Mouse (Mus musculus): ENCODE data around the gene 2310061N02Rik. TPM values are rescaled to one million over a fixed set of nuclear protein-coding genes. Genes with fewer than 3 reads are reported as not detected.

The 2310061N02Rik gene
- total and polyA plus RNA-seq, 3 experiments = not detected

DNA sequence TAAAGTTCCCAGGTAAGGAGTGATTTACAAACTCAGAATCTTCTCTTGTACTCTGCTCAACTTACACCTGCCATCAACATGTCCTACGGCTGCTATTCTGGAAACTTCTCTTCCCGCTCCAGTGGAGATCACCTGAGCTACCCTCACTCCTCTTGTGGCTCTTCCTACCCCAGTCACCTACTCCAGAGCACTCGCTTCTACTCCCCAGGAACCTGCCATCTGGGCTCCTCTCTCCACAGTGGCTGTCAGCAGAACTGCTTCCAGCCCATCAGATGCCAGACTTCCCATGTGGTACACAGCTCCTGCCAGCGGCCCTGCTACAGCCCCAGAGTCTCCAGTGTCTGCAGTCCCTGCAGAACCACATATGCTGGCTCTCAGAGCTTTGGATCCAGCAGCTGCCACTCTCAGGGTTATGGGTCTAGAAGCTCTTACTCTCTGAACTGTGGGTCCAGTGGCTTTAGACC is 21.1 kb upstream of the 2310061N02Rik start, which contains the start of gene Krtap13-1:
Gene Krtap13-1 (plus strand): TSS at position 51 of the 464 bp plus-strand sequence.
- Histone ChIP-seq H3K4me1 (ENCODE audit: control insufficient read depth in 1 of 2, insufficient read depth in 2 of 2, low read length in 2 of 2) (no peaks in the 10 kb centered on the region), H3K9ac (ENCODE audit: control insufficient read depth, low read depth, low read length, poor library complexity, severe bottlenecking) (no peak within 1 kb of the TSS), H3K27ac (ENCODE audit: control insufficient read depth, low read depth, low read length) (no peak within 1 kb of the TSS), H3K9me3 (replicated peaks; ENCODE audit: insufficient read depth, low read length) (no peaks in the 10 kb centered on the region), H3K36me3 (ENCODE audit: control insufficient read depth in 1 of 2, insufficient read depth in 2 of 2, low read length in 2 of 2) (no peaks in the 10 kb centered on the region), H3K27me3 (ENCODE audit: control insufficient read depth in 1 of 2, insufficient read depth in 2 of 2, low read length in 2 of 2) (no peaks in the 10 kb centered on the region), H3K4me3 (ENCODE audit: control insufficient read depth in 1 of 2, insufficient read depth in 1 of 2, low read depth in 2 of 2, low read length in 2 of 2) (no peak within 1 kb of the TSS), H3K79me2 (ENCODE audit: control insufficient read depth, insufficient read depth, low read length, poor library complexity) (no peaks in the 10 kb centered on the region)
- no peak for DNase-seq (ENCODE audit: low read depth, low spot score)
- TF ChIP-seq ZNF384 (IDR thresholded peaks at IDR 0.05; ENCODE audit: low read depth, low read length) = no peak
- TF ChIP-seq NELFE (IDR thresholded peaks at IDR 0.05; ENCODE audit: low read depth, low read length) = no peak
- TF ChIP-seq MXI1 (IDR thresholded peaks at IDR 0.05; ENCODE audit: low read depth, low read length) = no peak
- no peak for TF ChIP-seq NRF1 (IDR thresholded peaks at IDR 0.05; ENCODE audit: insufficient read depth, low read depth, low read length, poor library complexity, severe bottlenecking)

DNA sequence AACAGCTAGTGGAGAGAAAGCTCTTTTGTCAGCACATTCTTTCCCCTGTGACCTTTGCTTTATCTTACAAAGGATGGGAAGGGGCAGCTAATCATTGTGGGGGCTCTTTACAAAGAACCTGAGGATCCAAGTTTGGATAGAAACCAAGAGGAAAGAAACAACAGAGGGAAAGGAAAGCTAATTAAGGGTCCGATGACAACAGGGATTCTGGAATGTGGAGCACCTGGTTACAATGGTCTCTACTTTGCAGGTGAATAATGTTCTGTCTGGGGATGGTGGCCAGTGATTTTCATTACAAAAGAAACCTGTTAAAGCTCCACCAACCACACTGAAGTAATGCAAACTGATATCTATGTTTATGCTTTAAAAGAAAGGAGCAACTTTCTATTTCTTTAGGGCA is 12.3 kb upstream of the 2310061N02Rik start:
- Histone ChIP-seq H3K9me3 (replicated peaks; ENCODE audit: insufficient read depth, low read length) (no peaks in the 10 kb centered on the region), H3K27me3 (ENCODE audit: control insufficient read depth in 1 of 2, insufficient read depth in 2 of 2, low read length in 2 of 2) (no peaks in the 10 kb centered on the region), H3K36me3 (ENCODE audit: control insufficient read depth in 1 of 2, insufficient read depth in 2 of 2, low read length in 2 of 2) (no peaks in the 10 kb centered on the region), H3K4me1 (ENCODE audit: control insufficient read depth in 1 of 2, insufficient read depth in 2 of 2, low read length in 2 of 2) (no peaks in the 10 kb centered on the region), H3K27ac (ENCODE audit: control insufficient read depth, low read depth, low read length) (no peak overlapping the region), H3K79me2 (ENCODE audit: control insufficient read depth, insufficient read depth, low read length, poor library complexity) (no peaks in the 10 kb centered on the region), H3K4me3 (ENCODE audit: control insufficient read depth in 1 of 2, insufficient read depth in 1 of 2, low read depth in 2 of 2, low read length in 2 of 2) (no peak overlapping the region), H3K9ac (ENCODE audit: control insufficient read depth, low read depth, low read length, poor library complexity, severe bottlenecking) (no peak overlapping the region)
- TF ChIP-seq CHD2 (IDR thresholded peaks at IDR 0.05; ENCODE audit: low read length) (no peak), ZC3H11A (IDR thresholded peaks at IDR 0.05; ENCODE audit: low read depth, low read length) (no peak), UBTF (IDR thresholded peaks at IDR 0.05; ENCODE audit: borderline replicate concordance, insufficient read depth, low read depth, low read length) (no peak), E2F4 (IDR thresholded peaks at IDR 0.05; ENCODE audit: borderline replicate concordance, low read depth, low read length) (no peak)
- DNase-seq (ENCODE audit: low read depth, low spot score) = no peak

DNA sequence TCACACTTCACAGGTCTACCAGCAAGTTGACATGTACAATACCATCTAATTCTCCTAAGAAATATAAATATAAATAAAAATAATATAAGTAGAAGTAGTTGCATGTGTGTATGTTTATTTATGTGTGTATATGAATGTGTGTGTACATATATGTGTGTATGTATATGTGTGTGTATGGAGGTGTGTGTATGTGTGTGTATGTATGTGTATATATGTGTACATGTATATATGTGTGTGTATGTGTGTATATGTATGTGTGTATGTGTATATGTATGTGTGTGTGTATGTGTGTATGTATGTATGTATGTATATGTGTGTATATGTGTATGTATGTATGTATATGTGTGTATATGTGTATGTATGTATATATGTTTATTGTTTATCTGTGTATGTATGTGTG is 8.8 kb upstream of the 2310061N02Rik start:
- Histone ChIP-seq H3K9ac (ENCODE audit: control insufficient read depth, low read depth, low read length, poor library complexity, severe bottlenecking) (no peak overlapping the region), H3K4me3 (ENCODE audit: control insufficient read depth in 1 of 2, insufficient read depth in 1 of 2, low read depth in 2 of 2, low read length in 2 of 2) (no peak overlapping the region), H3K36me3 (ENCODE audit: control insufficient read depth in 1 of 2, insufficient read depth in 2 of 2, low read length in 2 of 2) (no peaks in the 10 kb centered on the region), H3K27ac (ENCODE audit: control insufficient read depth, low read depth, low read length) (no peak overlapping the region), H3K27me3 (ENCODE audit: control insufficient read depth in 1 of 2, insufficient read depth in 2 of 2, low read length in 2 of 2) (no peaks in the 10 kb centered on the region), H3K4me1 (ENCODE audit: control insufficient read depth in 1 of 2, insufficient read depth in 2 of 2, low read length in 2 of 2) (no peaks in the 10 kb centered on the region), H3K9me3 (replicated peaks; ENCODE audit: insufficient read depth, low read length) (no peaks in the 10 kb centered on the region), H3K79me2 (ENCODE audit: control insufficient read depth, insufficient read depth, low read length, poor library complexity) (no peaks in the 10 kb centered on the region)
- TF ChIP-seq CHD2 (IDR thresholded peaks at IDR 0.05; ENCODE audit: low read length) (no peak), HCFC1 (IDR thresholded peaks at IDR 0.05; ENCODE audit: low read depth, low read length) (no peak), MYC (IDR thresholded peaks at IDR 0.05; ENCODE audit: low read depth, low read length) (no peak), ZKSCAN1 (IDR thresholded peaks at IDR 0.05; ENCODE audit: low read depth, low read length) (no peak)
- DNase-seq (ENCODE audit: low read depth, low spot score) = no peak

Measured in MEL (cell line).